In the genomic region with DNA sequence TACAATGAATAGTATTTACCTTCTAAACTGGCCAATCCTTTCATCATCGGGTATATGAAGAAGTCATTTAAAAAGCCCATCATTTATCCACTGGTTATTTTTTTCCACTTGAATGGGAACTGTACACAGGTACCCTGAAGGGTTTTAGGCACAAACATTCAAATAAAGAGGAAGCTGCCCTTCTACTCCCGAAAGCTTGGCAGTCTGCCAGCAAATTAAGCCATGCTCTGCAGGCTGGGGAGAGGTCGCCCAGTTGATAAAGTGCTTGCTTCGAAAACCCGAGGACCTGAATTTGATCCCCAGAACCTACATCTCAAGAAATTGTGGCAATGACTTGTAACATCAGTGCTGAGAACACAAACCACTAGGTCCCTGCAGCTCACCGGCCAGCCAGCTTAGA, we compare ENCODE assay signal across 14 mouse cellular contexts. TPM values are rescaled to one million over a fixed set of nuclear protein-coding genes. Genes with fewer than 3 reads are reported as not detected.
DNase-seq lines count a peak whose midpoint lies in the region; ATAC-seq lines count a peak whose summit lies in the region.
"Had no signal": no experiment of that assay in that cellular context is flagged by ENCODE, and none has a peak within 500 bp of the region (broad histone marks: within the 10 kb centered on the region; RNA-seq: fewer than 3 reads in every experiment).

No protein-coding gene starts in this region.

- no peaks in the 10 kb centered on the region for H3K9me3 ChIP-seq in forebrain, embryonic 11.5 days (ENCODE audit: control insufficient read depth, low read length)
- no peaks in the 10 kb centered on the region for H3K9me3 ChIP-seq in forebrain, embryonic 15.5 days
- H3K9me3 ChIP-seq in liver, embryonic 12.5 days (replicated peaks): no peaks in the 10 kb centered on the region
- H3K9me3 ChIP-seq: embryonic facial prominence, embryonic 13.5 days; kidney, embryonic 15.5 days; midbrain, embryonic 12.5 days had no signal

- WGBS in forebrain, embryonic 11.5 days: 59% methylated on average over 6 of the region's 6 CpGs
- 20% methylated on average over 6 of the region's 6 CpGs for WGBS in forebrain, embryonic 15.5 days
- 58% methylated on average over 6 of the region's 6 CpGs for WGBS in liver, embryonic 12.5 days (ENCODE audit: insufficient replicate concordance)

- no peak overlapping the region for H3K9ac ChIP-seq in forebrain, embryonic 11.5 days (ENCODE audit: low read length)
- H3K9ac ChIP-seq in forebrain, embryonic 15.5 days (replicated peaks): no peak overlapping the region
- no peak overlapping the region for H3K9ac ChIP-seq in liver, embryonic 12.5 days
- H3K9ac ChIP-seq: embryonic facial prominence, embryonic 13.5 days; kidney, embryonic 15.5 days; midbrain, embryonic 12.5 days had no signal

- ATAC-seq in forebrain, embryonic 11.5 days (replicated peaks; ENCODE audit: low FRiP score): no peak
- ATAC-seq in forebrain, embryonic 15.5 days (replicated peaks): no peak
- ATAC-seq in liver, embryonic 12.5 days: no peak
- ATAC-seq in hematopoietic stem cell, adult 5-6 weeks (replicated peaks in 1 of 2; ENCODE audit: insufficient read depth in 1 of 2, low FRiP score in 2 of 2, low TSS enrichment in 1 of 2, low read depth in 1 of 2, poor library complexity in 2 of 2, severe bottlenecking in 2 of 2): peak; percentile 42 to 56; a peak in 2 of 4 replicates

- no peak overlapping the region for H3K4me2 ChIP-seq in forebrain, embryonic 11.5 days (ENCODE audit: low read depth, low read length, severe bottlenecking)
- H3K4me2 ChIP-seq in forebrain, embryonic 15.5 days (replicated peaks): no peak overlapping the region
- no peak overlapping the region for H3K4me2 ChIP-seq in liver, embryonic 12.5 days
- H3K4me2 ChIP-seq: embryonic facial prominence, embryonic 13.5 days; kidney, embryonic 15.5 days; midbrain, embryonic 12.5 days had no signal

- no peak overlapping the region for H3K27ac ChIP-seq in forebrain, embryonic 11.5 days (ENCODE audit: low read depth, low read length)
- H3K27ac ChIP-seq in forebrain, embryonic 15.5 days (replicated peaks): no peak overlapping the region
- H3K27ac ChIP-seq in liver, embryonic 12.5 days: no peak overlapping the region
- H3K27ac ChIP-seq: embryonic facial prominence, embryonic 13.5 days; kidney, embryonic 15.5 days; midbrain, embryonic 12.5 days had no signal

- DNase-seq in forebrain, embryonic 11.5 days (ENCODE audit: low spot score): peak; percentile 58
- DNase-seq in liver: peak; percentile 8
- DNase-seq in NIH3T3 (ENCODE audit: low read depth): peak; percentile 7
- DNase-seq in frontal cortex, adult 2 months (ENCODE audit: extremely low spot score in 1 of 2, low spot score in 1 of 2): no peak
- no peak for DNase-seq in layer of hippocampus, adult 9-11 months
- DNase-seq: cerebellum, adult 11 months; gastrocnemius, postnatal 25 days had no signal

- peaks cover 3% of the 10 kb centered on the region for H3K27me3 ChIP-seq in forebrain, embryonic 11.5 days (ENCODE audit: control insufficient read depth, insufficient read depth, low read length)
- no peaks in the 10 kb centered on the region for H3K27me3 ChIP-seq in forebrain, embryonic 15.5 days
- no peaks in the 10 kb centered on the region for H3K27me3 ChIP-seq in liver, embryonic 12.5 days (replicated peaks)
- H3K27me3 ChIP-seq: kidney, embryonic 15.5 days had no signal

- H3K4me1 ChIP-seq in forebrain, embryonic 11.5 days (replicated peaks; ENCODE audit: control insufficient read depth, insufficient read depth, low read length): peaks cover 5% of the 10 kb centered on the region; the same call in 1 of the 2 replicates
- H3K4me1 ChIP-seq in forebrain, embryonic 15.5 days: peaks cover 15% of the 10 kb centered on the region
- no peaks in the 10 kb centered on the region for H3K4me1 ChIP-seq in liver, embryonic 12.5 days

- no peak overlapping the region for H3K4me3 ChIP-seq in forebrain, embryonic 11.5 days (ENCODE audit: low read depth, low read length)
- H3K4me3 ChIP-seq in forebrain, embryonic 15.5 days: no peak overlapping the region
- no peak overlapping the region for H3K4me3 ChIP-seq in liver, embryonic 12.5 days
- H3K4me3 ChIP-seq: embryonic facial prominence, embryonic 13.5 days; kidney, embryonic 15.5 days; midbrain, embryonic 12.5 days had no signal

- no peaks in the 10 kb centered on the region for H3K36me3 ChIP-seq in forebrain, embryonic 11.5 days (ENCODE audit: control insufficient read depth, insufficient read depth, low read length)
- H3K36me3 ChIP-seq in forebrain, embryonic 15.5 days: no peaks in the 10 kb centered on the region
- H3K36me3 ChIP-seq in liver, embryonic 12.5 days: no peaks in the 10 kb centered on the region
- H3K36me3 ChIP-seq: embryonic facial prominence, embryonic 13.5 days; kidney, embryonic 15.5 days; midbrain, embryonic 12.5 days had no signal

RNA-seq across cellular contexts. Expression of a gene that starts 35.6 kb away (rescaled TPM):
- 0.08 TPM in 1 of 2 replicates, not detected in the other for polyA plus RNA-seq in forebrain, embryonic 11.5 days (2014; fragmentation: Nextera tagmentation; extraction: Ambion mirVana)
- polyA plus RNA-seq in forebrain, embryonic 15.5 days (2015; fragmentation: Nextera tagmentation; extraction: Ambion mirVana): not detected in 2 replicates
- polyA plus RNA-seq in liver, embryonic 12.5 days (2016; fragmentation: Nextera tagmentation; extraction: Ambion mirVana): 0.37 TPM in 1 of 2 replicates, not detected in the other
- total RNA-seq in hematopoietic stem cell, adult 5-6 weeks (2017): not detected in 2 replicates
- 0.02 TPM in 1 of 2 replicates, not detected in the other for polyA plus RNA-seq in frontal cortex, adult 2 months (2012; rRNA removed)
- total RNA-seq: gastrocnemius, postnatal 25 days; left cerebral cortex, adult 8-10 months had no signal

Comparison
In these comparisons a context has a peak if more than half of its experiments do, and no peak if none do; other contexts are left out.
1. ATAC-seq: peak in hematopoietic stem cell, adult 5-6 weeks (2 of 2); none in forebrain, embryonic 11.5 days (single experiment), forebrain, embryonic 15.5 days (single experiment) and liver, embryonic 12.5 days (single experiment).
2. DNase-seq: peak in forebrain, embryonic 11.5 days (single experiment), liver (single experiment) and NIH3T3 (single experiment); none in frontal cortex, adult 2 months (0 of 2) and layer of hippocampus, adult 9-11 months (single experiment).